ENCODE assay signal across 26 mouse cellular contexts in genomic region chr2:87516581-87516980, GRCm38 (mm10). TPM values are rescaled to one million over a fixed set of nuclear protein-coding genes. Genes with fewer than 3 reads are reported as not detected.
"Had no signal": no experiment of that assay in that cellular context is flagged by ENCODE, and none has a peak within 500 bp of the region (broad histone marks: within the 10 kb centered on the region; RNA-seq: fewer than 3 reads in every experiment).

No protein-coding gene starts in this region.

- H3K27me3 ChIP-seq: midbrain, embryonic 12.5 days; neural tube, embryonic 13.5 days; neural tube, embryonic 15.5 days had no signal

- H3K4me2 ChIP-seq: lung, embryonic 14.5 days; midbrain, embryonic 12.5 days; neural tube, embryonic 13.5 days; neural tube, embryonic 15.5 days had no signal

- H3K27ac ChIP-seq: midbrain, embryonic 10.5 days; midbrain, embryonic 12.5 days; neural tube, embryonic 13.5 days; neural tube, embryonic 15.5 days had no signal

- H3K9ac ChIP-seq: lung, embryonic 14.5 days; midbrain, embryonic 12.5 days; neural tube, embryonic 13.5 days; neural tube, embryonic 15.5 days had no signal

- H3K36me3 ChIP-seq: midbrain, embryonic 10.5 days; midbrain, embryonic 12.5 days; neural tube, embryonic 13.5 days; neural tube, embryonic 15.5 days had no signal

- ATAC-seq: midbrain, embryonic 16.5 days had no signal

- H3K4me1 ChIP-seq: midbrain, embryonic 10.5 days; midbrain, embryonic 12.5 days; neural tube, embryonic 13.5 days; neural tube, embryonic 15.5 days had no signal

- H3K9me3 ChIP-seq: midbrain, embryonic 12.5 days; neural tube, embryonic 13.5 days; neural tube, embryonic 15.5 days had no signal

- H3K4me3 ChIP-seq: midbrain, embryonic 10.5 days; midbrain, embryonic 12.5 days; myocyte; neural tube, embryonic 13.5 days; neural tube, embryonic 15.5 days had no signal

- DNase-seq: lung, embryonic 14.5 days; lung, postnatal 10 days; lung, postnatal 4 days; midbrain, embryonic 14.5 days; retina, postnatal 1 day; right cerebral cortex, adult 18-20 months; right cerebral cortex, postnatal 25 days; right cerebral cortex, postnatal 4 days; spleen, adult 18-20 months; thymus, adult 18-20 months; thymus, postnatal 14 days; thymus, postnatal 36 days had no signal

RNA-seq across cellular contexts. Expression of gene Pramel6, which starts 10.2 kb away (rescaled TPM):
- total RNA-seq: megakaryocyte, adult 5-6 weeks; megakaryocyte-erythroid progenitor cell, adult 5-6 weeks had no signal
- polyA plus RNA-seq: lung, embryonic 14.5 days; lung, embryonic 16.5 days; midbrain, embryonic 10.5 days; midbrain, embryonic 12.5 days; midbrain, embryonic 14.5 days; midbrain, embryonic 16.5 days; myocyte; neural tube, embryonic 11.5 days; neural tube, embryonic 13.5 days; neural tube, embryonic 15.5 days; small intestine, adult 2 months; stomach, embryonic 14.5 days; stomach, embryonic 16.5 days; thymus, postnatal 0 days had no signal

RNA-seq across cellular contexts. Expression of gene Olfr153, which starts 15.0 kb away (rescaled TPM):
- total RNA-seq: megakaryocyte, adult 5-6 weeks; megakaryocyte-erythroid progenitor cell, adult 5-6 weeks had no signal
- polyA plus RNA-seq: lung, embryonic 14.5 days; lung, embryonic 16.5 days; midbrain, embryonic 10.5 days; midbrain, embryonic 12.5 days; midbrain, embryonic 14.5 days; midbrain, embryonic 16.5 days; myocyte; neural tube, embryonic 11.5 days; neural tube, embryonic 13.5 days; neural tube, embryonic 15.5 days; small intestine, adult 2 months; stomach, embryonic 14.5 days; stomach, embryonic 16.5 days; thymus, postnatal 0 days had no signal

RNA-seq across cellular contexts. Expression of gene Pramel7, which starts 19.7 kb away (rescaled TPM):
- total RNA-seq: megakaryocyte, adult 5-6 weeks; megakaryocyte-erythroid progenitor cell, adult 5-6 weeks had no signal
- polyA plus RNA-seq: lung, embryonic 14.5 days; lung, embryonic 16.5 days; midbrain, embryonic 10.5 days; midbrain, embryonic 12.5 days; midbrain, embryonic 14.5 days; midbrain, embryonic 16.5 days; myocyte; neural tube, embryonic 11.5 days; neural tube, embryonic 13.5 days; neural tube, embryonic 15.5 days; small intestine, adult 2 months; stomach, embryonic 14.5 days; stomach, embryonic 16.5 days; thymus, postnatal 0 days had no signal

RNA-seq across cellular contexts. Expression of gene Olfr1128, which starts 28.8 kb away (rescaled TPM):
- total RNA-seq: megakaryocyte, adult 5-6 weeks; megakaryocyte-erythroid progenitor cell, adult 5-6 weeks had no signal
- polyA plus RNA-seq: lung, embryonic 14.5 days; lung, embryonic 16.5 days; midbrain, embryonic 10.5 days; midbrain, embryonic 12.5 days; midbrain, embryonic 14.5 days; midbrain, embryonic 16.5 days; myocyte; neural tube, embryonic 11.5 days; neural tube, embryonic 13.5 days; neural tube, embryonic 15.5 days; small intestine, adult 2 months; stomach, embryonic 14.5 days; stomach, embryonic 16.5 days; thymus, postnatal 0 days had no signal

RNA-seq across cellular contexts. Expression of gene Olfr1129, which starts 57.1 kb away (rescaled TPM):
- total RNA-seq: megakaryocyte, adult 5-6 weeks; megakaryocyte-erythroid progenitor cell, adult 5-6 weeks had no signal
- polyA plus RNA-seq: lung, embryonic 14.5 days; lung, embryonic 16.5 days; midbrain, embryonic 10.5 days; midbrain, embryonic 12.5 days; midbrain, embryonic 14.5 days; midbrain, embryonic 16.5 days; myocyte; neural tube, embryonic 11.5 days; neural tube, embryonic 13.5 days; neural tube, embryonic 15.5 days; small intestine, adult 2 months; stomach, embryonic 14.5 days; stomach, embryonic 16.5 days; thymus, postnatal 0 days had no signal
